Mouse (Mus musculus): ENCODE results near the gene Ndufa10. TPM values are rescaled to one million over a fixed set of nuclear protein-coding genes. Genes with fewer than 3 reads are reported as not detected.

Ndufa10 gene
- total and polyA plus RNA-seq, 3 experiments = 81.3 to 291 (median 170) TPM

- ATAC-seq (ENCODE audit: extremely low read depth, insufficient number of reproducible peaks, low FRiP score, poor library complexity, severe bottlenecking) (no peak), DNase-seq (ENCODE audit: low spot score) (no peak)
- Histone ChIP-seq H3K27me3 (ENCODE audit: insufficient read depth, low read length) (peaks cover 20% of the 10 kb centered on the region), H3K9me3 (replicated peaks) (no peaks in the 10 kb centered on the region), H3K4me1 (ENCODE audit: insufficient read depth, low read depth, low read length) (no peaks in the 10 kb centered on the region), H3K4me3 (ENCODE audit: low read depth, low read length) (no peak overlapping the region), H3K36me3 (replicated peaks) (no peaks in the 10 kb centered on the region)
- no peak for TF ChIP-seq GATA2 (IDR thresholded peaks at IDR 0.05; ENCODE audit: borderline replicate concordance, low read depth, low read length)
- TF ChIP-seq GATA1 (IDR thresholded peaks at IDR 0.05; ENCODE audit: borderline replicate concordance, low read length) = no peak
- no peak for TF ChIP-seq TAL1 (conservative IDR thresholded peaks at IDR 0.05; ENCODE audit: low read depth, low read length)
- no peak for TF ChIP-seq CTCF (IDR thresholded peaks at IDR 0.05; ENCODE audit: low read depth, low read length)
- no peak for TF ChIP-seq POLR2AphosphoS5 (IDR thresholded peaks at IDR 0.05; ENCODE audit: insufficient replicate concordance, low read depth, low read length)
Observed at GRCm38 (mm10) chr1:92405131-92405530, 68.5 kb downstream of the Ndufa10 start.

DNA sequence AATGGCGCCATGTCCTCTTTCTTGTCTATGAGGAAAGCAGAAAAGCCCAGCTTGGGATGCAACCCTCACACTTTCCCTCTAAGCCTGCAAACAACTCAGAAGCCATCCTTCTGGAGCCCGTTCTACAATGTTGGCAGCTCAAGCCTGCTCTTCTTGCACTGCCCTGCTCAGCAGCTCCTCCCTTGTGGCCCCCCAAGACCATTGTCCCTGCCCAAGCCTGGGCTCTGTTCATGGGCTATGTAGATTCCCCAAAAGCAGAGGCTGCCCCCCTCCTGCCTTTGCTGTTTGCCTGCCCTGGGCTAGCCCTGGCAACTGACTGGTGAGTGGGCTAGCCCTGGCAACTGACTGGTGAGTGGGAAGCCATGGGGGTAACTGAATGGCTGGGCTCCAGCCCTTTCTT lies 73.1 kb downstream of the Ndufa10 start:
- Histone ChIP-seq H3K4me1 (ENCODE audit: insufficient read depth, low read depth, low read length) (no peaks in the 10 kb centered on the region), H3K4me3 (ENCODE audit: low read depth, low read length) (no peak overlapping the region), H3K27me3 (ENCODE audit: insufficient read depth, low read length) (peaks cover 13% of the 10 kb centered on the region; the same call in 1 of the 2 replicates), H3K36me3 (replicated peaks) (no peaks in the 10 kb centered on the region), H3K9me3 (replicated peaks) (no peaks in the 10 kb centered on the region)
- DNase-seq (ENCODE audit: low spot score) = no peak
- no peak for TF ChIP-seq GATA2 (IDR thresholded peaks at IDR 0.05; ENCODE audit: borderline replicate concordance, low read depth, low read length)
- TF ChIP-seq POLR2AphosphoS5 (IDR thresholded peaks at IDR 0.05; ENCODE audit: insufficient replicate concordance, low read depth, low read length) = no peak
- ATAC-seq (ENCODE audit: extremely low read depth, insufficient number of reproducible peaks, low FRiP score, poor library complexity, severe bottlenecking) = no peak

GRCm38 (mm10) chr1:92398601-92399000 lies 75.1 kb downstream of the Ndufa10 start:
- no peaks in the 10 kb centered on the region for H3K36me3 ChIP-seq (replicated peaks)
- no peaks in the 10 kb centered on the region for H3K9me3 ChIP-seq (replicated peaks)
- DNase-seq (ENCODE audit: low spot score) (no peak), ATAC-seq (ENCODE audit: extremely low read depth, insufficient number of reproducible peaks, low FRiP score, poor library complexity, severe bottlenecking) (no peak)
- H3K4me3 ChIP-seq (ENCODE audit: low read depth, low read length) = no peak overlapping the region
- H3K27me3 ChIP-seq (ENCODE audit: insufficient read depth, low read length) = peaks cover 6% of the 10 kb centered on the region; the same call in 1 of the 2 replicates
- no peaks in the 10 kb centered on the region for H3K4me1 ChIP-seq (ENCODE audit: insufficient read depth, low read depth, low read length)
- TF ChIP-seq GATA1 (IDR thresholded peaks at IDR 0.05; ENCODE audit: borderline replicate concordance, low read length) (no peak), GATA2 (IDR thresholded peaks at IDR 0.05; ENCODE audit: borderline replicate concordance, low read depth, low read length) (no peak), TAL1 (conservative IDR thresholded peaks at IDR 0.05; ENCODE audit: low read depth, low read length) (no peak), CTCF (IDR thresholded peaks at IDR 0.05; ENCODE audit: low read depth, low read length) (no peak)

- ATAC-seq (ENCODE audit: extremely low read depth, insufficient number of reproducible peaks, low FRiP score, poor library complexity, severe bottlenecking) (no peak), DNase-seq (ENCODE audit: low spot score) (no peak)
- Histone ChIP-seq H3K9me3 (replicated peaks) (no peaks in the 10 kb centered on the region), H3K36me3 (replicated peaks) (no peaks in the 10 kb centered on the region), H3K27me3 (ENCODE audit: insufficient read depth, low read length) (peaks cover 6% of the 10 kb centered on the region; the same call in 1 of the 2 replicates), H3K4me3 (ENCODE audit: low read depth, low read length) (no peak overlapping the region), H3K4me1 (ENCODE audit: insufficient read depth, low read depth, low read length) (no peaks in the 10 kb centered on the region)
- no peak for TF ChIP-seq CTCF (IDR thresholded peaks at IDR 0.05; ENCODE audit: low read depth, low read length)
- no peak for TF ChIP-seq GATA2 (IDR thresholded peaks at IDR 0.05; ENCODE audit: borderline replicate concordance, low read depth, low read length)
- no peak for TF ChIP-seq POLR2AphosphoS5 (IDR thresholded peaks at IDR 0.05; ENCODE audit: insufficient replicate concordance, low read depth, low read length)
- TF ChIP-seq GATA1 (IDR thresholded peaks at IDR 0.05; ENCODE audit: borderline replicate concordance, low read length) = no peak
Observed at GRCm38 (mm10) chr1:92397511-92398051, 76.1 kb downstream of the Ndufa10 start.

DNA sequence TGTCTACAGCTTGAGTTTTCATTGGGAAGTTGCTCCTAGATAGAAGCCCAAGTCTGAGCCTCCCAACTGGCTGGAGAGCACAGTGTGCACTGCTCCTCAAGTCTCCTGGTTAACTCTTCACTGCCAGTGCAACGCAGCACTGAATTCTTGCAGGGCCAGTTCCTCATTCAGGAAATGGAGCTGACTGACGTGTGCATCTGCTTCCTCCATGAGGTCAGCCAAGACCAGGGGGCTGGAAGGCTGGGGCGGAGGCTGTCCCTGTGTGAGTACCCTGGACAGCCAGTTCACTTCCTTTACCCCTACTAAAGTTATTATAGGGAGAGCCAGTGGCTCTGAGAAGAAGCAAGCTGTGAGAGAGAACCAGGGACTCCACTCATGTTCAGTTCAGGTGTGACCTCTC lies 79.4 kb downstream of the Ndufa10 start:
- H3K9me3 ChIP-seq (replicated peaks) = no peaks in the 10 kb centered on the region
- H3K4me1 ChIP-seq (ENCODE audit: insufficient read depth, low read depth, low read length) = no peaks in the 10 kb centered on the region
- no peak for TF ChIP-seq CTCF (IDR thresholded peaks at IDR 0.05; ENCODE audit: low read depth, low read length)
- no peak for TF ChIP-seq POLR2AphosphoS5 (IDR thresholded peaks at IDR 0.05; ENCODE audit: insufficient replicate concordance, low read depth, low read length)
- no peak for TF ChIP-seq GATA2 (IDR thresholded peaks at IDR 0.05; ENCODE audit: borderline replicate concordance, low read depth, low read length)
- TF ChIP-seq TAL1 (conservative IDR thresholded peaks at IDR 0.05; ENCODE audit: low read depth, low read length) = no peak
- no peak for TF ChIP-seq GATA1 (IDR thresholded peaks at IDR 0.05; ENCODE audit: borderline replicate concordance, low read length)
- no peak for ATAC-seq (ENCODE audit: extremely low read depth, insufficient number of reproducible peaks, low FRiP score, poor library complexity, severe bottlenecking)
- no peaks in the 10 kb centered on the region for H3K36me3 ChIP-seq (replicated peaks)
- DNase-seq (ENCODE audit: low spot score) = no peak
- H3K4me3 ChIP-seq (ENCODE audit: low read depth, low read length) = no peak overlapping the region
- H3K27me3 ChIP-seq (ENCODE audit: insufficient read depth, low read length) = peaks cover 2% of the 10 kb centered on the region; the same call in 1 of the 2 replicates

GRCm38 (mm10) chr1:92393166-92393565 lies 80.5 kb downstream of the Ndufa10 start:
- DNase-seq (ENCODE audit: low spot score) (no peak), ATAC-seq (ENCODE audit: extremely low read depth, insufficient number of reproducible peaks, low FRiP score, poor library complexity, severe bottlenecking) (no peak)
- H3K9me3 ChIP-seq (replicated peaks) = no peaks in the 10 kb centered on the region
- no peaks in the 10 kb centered on the region for H3K36me3 ChIP-seq (replicated peaks)
- H3K27me3 ChIP-seq (ENCODE audit: insufficient read depth, low read length) = no peaks in the 10 kb centered on the region; the same call in 1 of the 2 replicates
- H3K4me3 ChIP-seq (ENCODE audit: low read depth, low read length) = no peak overlapping the region
- TF ChIP-seq TAL1 (conservative IDR thresholded peaks at IDR 0.05; ENCODE audit: low read depth, low read length) (no peak), GATA2 (IDR thresholded peaks at IDR 0.05; ENCODE audit: borderline replicate concordance, low read depth, low read length) (no peak), GATA1 (IDR thresholded peaks at IDR 0.05; ENCODE audit: borderline replicate concordance, low read length) (no peak), CTCF (IDR thresholded peaks at IDR 0.05; ENCODE audit: low read depth, low read length) (no peak), POLR2AphosphoS5 (IDR thresholded peaks at IDR 0.05; ENCODE audit: insufficient replicate concordance, low read depth, low read length) (no peak)
- no peaks in the 10 kb centered on the region for H3K4me1 ChIP-seq (ENCODE audit: insufficient read depth, low read depth, low read length)

Other genes starting within 250 kb of the Ndufa10 start
- gene Olfr1416, start 11.3 kb upstream of the Ndufa10 start, total RNA-seq (2014; fragmentation: Nextera tagmentation) = not detected in 2 replicates
- gene Olfr1416, start 11.3 kb upstream of the Ndufa10 start, total RNA-seq (2017) = 0.16 and 0.17 TPM in 2 replicates
- gene Olfr1416, start 11.3 kb upstream of the Ndufa10 start, polyA plus RNA-seq (2012) = not detected in 2 replicates
- not detected in 2 replicates for gene Olfr1415, start 22.2 kb upstream of the Ndufa10 start, total RNA-seq (2014; fragmentation: Nextera tagmentation)
- gene Olfr1415, start 22.2 kb upstream of the Ndufa10 start, total RNA-seq (2017) = 0.06 and 0.38 TPM in 2 replicates
- gene Olfr1415, start 22.2 kb upstream of the Ndufa10 start, polyA plus RNA-seq (2012) = not detected in 2 replicates
- gene Olfr1414, start 44.8 kb upstream of the Ndufa10 start, total RNA-seq (2014; fragmentation: Nextera tagmentation) = not detected in 2 replicates
- 0.06 and 0.22 TPM in 2 replicates for gene Olfr1414, start 44.8 kb upstream of the Ndufa10 start, total RNA-seq (2017)
- not detected in 2 replicates for gene Olfr1414, start 44.8 kb upstream of the Ndufa10 start, polyA plus RNA-seq (2012)
- gene Olfr1413, start 97.5 kb upstream of the Ndufa10 start, total RNA-seq (2014; fragmentation: Nextera tagmentation) = not detected in 2 replicates
- gene Olfr1413, start 97.5 kb upstream of the Ndufa10 start, total RNA-seq (2017) = 0.29 TPM in 1 of 2 replicates, not detected in the other
- gene Olfr1413, start 97.5 kb upstream of the Ndufa10 start, polyA plus RNA-seq (2012) = 0.06 TPM in 1 of 2 replicates, not detected in the other
- not detected in 2 replicates for gene Olfr1412, start 111.9 kb upstream of the Ndufa10 start, total RNA-seq (2014; fragmentation: Nextera tagmentation)
- 0.06 and 0.16 TPM in 2 replicates for gene Olfr1412, start 111.9 kb upstream of the Ndufa10 start, total RNA-seq (2017)
- not detected in 2 replicates for gene Olfr1412, start 111.9 kb upstream of the Ndufa10 start, polyA plus RNA-seq (2012)
- not detected in 2 replicates for gene Olfr1411, start 120.6 kb upstream of the Ndufa10 start, total RNA-seq (2014; fragmentation: Nextera tagmentation)
- 0.35 TPM in 1 of 2 replicates, not detected in the other for gene Olfr1411, start 120.6 kb upstream of the Ndufa10 start, total RNA-seq (2017)
- not detected in 2 replicates for gene Olfr1411, start 120.6 kb upstream of the Ndufa10 start, polyA plus RNA-seq (2012)
- not detected in 2 replicates for gene Olfr1410, start 131.9 kb upstream of the Ndufa10 start, total RNA-seq (2014; fragmentation: Nextera tagmentation)
- 0.06 and 0.22 TPM in 2 replicates for gene Olfr1410, start 131.9 kb upstream of the Ndufa10 start, total RNA-seq (2017)
- not detected in 2 replicates for gene Olfr1410, start 131.9 kb upstream of the Ndufa10 start, polyA plus RNA-seq (2012)
- gene Olfr12, start 143.9 kb upstream of the Ndufa10 start, total RNA-seq (2014; fragmentation: Nextera tagmentation) = not detected in 2 replicates
- 0.12 and 0.16 TPM in 2 replicates for gene Olfr12, start 143.9 kb upstream of the Ndufa10 start, total RNA-seq (2017)
- not detected in 2 replicates for gene Olfr12, start 143.9 kb upstream of the Ndufa10 start, polyA plus RNA-seq (2012)
- 114 and 153 TPM in 2 replicates for gene Cops9, start 168.1 kb upstream of the Ndufa10 start, total RNA-seq (2014; fragmentation: Nextera tagmentation)
- gene Cops9, start 168.1 kb upstream of the Ndufa10 start, total RNA-seq (2017) = 415 and 435 TPM in 2 replicates
- gene Cops9, start 168.1 kb upstream of the Ndufa10 start, polyA plus RNA-seq (2012) = 123 and 130 TPM in 2 replicates
- gene Otos, start 175.0 kb upstream of the Ndufa10 start, total RNA-seq (2014; fragmentation: Nextera tagmentation) = not detected in 2 replicates
- gene Otos, start 175.0 kb upstream of the Ndufa10 start, total RNA-seq (2017) = 0.12 and 0.66 TPM in 2 replicates
- gene Otos, start 175.0 kb upstream of the Ndufa10 start, polyA plus RNA-seq (2012) = 0.07 TPM in 1 of 2 replicates, not detected in the other